7 mouse cellular contexts compared by ENCODE assay signal in genomic region chr1:155205822-155206660, GRCm38 (mm10). TPM values are rescaled to one million over a fixed set of nuclear protein-coding genes. Genes with fewer than 3 reads are reported as not detected.
DNase-seq lines count a peak whose midpoint lies in the region; ATAC-seq lines count a peak whose summit lies in the region.

No protein-coding gene starts in this region.

- 76% methylated on average over 19 of the region's 19 CpGs for WGBS in forebrain, embryonic 12.5 days
- WGBS in heart, embryonic 14.5 days: 40% methylated on average over 19 of the region's 19 CpGs
- WGBS in midbrain, embryonic 15.5 days: 69% methylated on average over 19 of the region's 19 CpGs

- DNase-seq in layer of hippocampus, adult 11-12 months (ENCODE audit: low spot score): peak; percentile 6
- no peak for DNase-seq in layer of hippocampus, postnatal 25 days (ENCODE audit: extremely low spot score in 1 of 2, low spot score in 1 of 2)
- DNase-seq in spleen, adult 12 weeks (ENCODE audit: low spot score): no peak

- H3K9me3 ChIP-seq in forebrain, embryonic 12.5 days: no peaks in the 10 kb centered on the region
- no peaks in the 10 kb centered on the region for H3K9me3 ChIP-seq in heart, embryonic 14.5 days (ENCODE audit: control insufficient read depth, low read length)
- H3K9me3 ChIP-seq in midbrain, embryonic 15.5 days: no peaks in the 10 kb centered on the region

- no peak for ATAC-seq in forebrain, embryonic 12.5 days (ENCODE audit: low FRiP score)
- peak; percentile 51 for ATAC-seq in heart, embryonic 14.5 days (ENCODE audit: insufficient number of reproducible peaks, insufficient read depth, low FRiP score, low read depth)
- ATAC-seq in midbrain, embryonic 15.5 days (replicated peaks): 0 out of 2 replicates have a peak, but pooled peaks have one; percentile 2
- no peak for ATAC-seq in megakaryocyte-erythroid progenitor cell, adult 5-6 weeks (replicated peaks; ENCODE audit: low FRiP score, low TSS enrichment, poor library complexity, severe bottlenecking)

- peaks cover 67% of the 10 kb centered on the region for H3K4me1 ChIP-seq in forebrain, embryonic 12.5 days
- H3K4me1 ChIP-seq in heart, embryonic 14.5 days (ENCODE audit: control insufficient read depth in 2 of 2, insufficient read depth in 2 of 2, low read length in 2 of 2): peaks cover 32 to 48% of the 10 kb centered on the region in 2 experiments
- H3K4me1 ChIP-seq in midbrain, embryonic 15.5 days: peaks cover 59% of the 10 kb centered on the region

- H3K27me3 ChIP-seq in forebrain, embryonic 12.5 days: no peaks in the 10 kb centered on the region
- H3K27me3 ChIP-seq in heart, embryonic 14.5 days (ENCODE audit: control insufficient read depth, insufficient read depth, low read length): no peaks in the 10 kb centered on the region
- no peaks in the 10 kb centered on the region for H3K27me3 ChIP-seq in midbrain, embryonic 15.5 days (replicated peaks)

- H3K36me3 ChIP-seq in forebrain, embryonic 12.5 days (replicated peaks): peaks cover 35% of the 10 kb centered on the region
- H3K36me3 ChIP-seq in heart, embryonic 14.5 days (ENCODE audit: control insufficient read depth, insufficient read depth, low read length): peaks cover 41% of the 10 kb centered on the region
- no peaks in the 10 kb centered on the region; the same call in 1 of the 2 replicates for H3K36me3 ChIP-seq in midbrain, embryonic 15.5 days (replicated peaks)

- peak overlapping the region; percentile 80 for H3K27ac ChIP-seq in forebrain, embryonic 12.5 days
- peak overlapping the region; percentile 69 to 72 for H3K27ac ChIP-seq in heart, embryonic 14.5 days (replicated peaks in 1 of 2; ENCODE audit: control insufficient read depth in 1 of 2, insufficient read depth in 1 of 2, low read depth in 2 of 2, low read length in 2 of 2)
- 0 out of 2 replicates have a peak overlapping the region, but pooled peaks have one; percentile 2 for H3K27ac ChIP-seq in midbrain, embryonic 15.5 days

- H3K4me3 ChIP-seq in forebrain, embryonic 12.5 days (replicated peaks): no peak overlapping the region
- H3K4me3 ChIP-seq in heart, embryonic 14.5 days (ENCODE audit: control insufficient read depth in 1 of 2, insufficient read depth in 1 of 2, low read depth in 1 of 2, low read length in 2 of 2): no peak overlapping the region
- H3K4me3 ChIP-seq in midbrain, embryonic 15.5 days: no peak overlapping the region

- H3K9ac ChIP-seq in forebrain, embryonic 12.5 days: 0 out of 2 replicates have a peak overlapping the region, but pooled peaks have one; percentile 26
- H3K9ac ChIP-seq in heart, embryonic 14.5 days (ENCODE audit: low read length): peak overlapping the region; percentile 51; the same call in 1 of the 2 replicates
- no peak overlapping the region for H3K9ac ChIP-seq in midbrain, embryonic 15.5 days

- H3K4me2 ChIP-seq in forebrain, embryonic 12.5 days: no peak overlapping the region
- peak overlapping the region; percentile 35 for H3K4me2 ChIP-seq in heart, embryonic 14.5 days (ENCODE audit: low read length)
- no peak overlapping the region for H3K4me2 ChIP-seq in midbrain, embryonic 15.5 days

RNA-seq across cellular contexts. Expression of gene BC034090, which starts 38.2 kb away (rescaled TPM):
- total RNA-seq in layer of hippocampus, postnatal 25 days (2021): 10 to 100 TPM in 1 of 2 experiments, 1 to 10 TPM in 1; 8.1 to 11.6 TPM
- polyA plus RNA-seq in forebrain, embryonic 12.5 days (2016; fragmentation: Nextera tagmentation; extraction: Ambion mirVana): 2.9 and 4.5 TPM in 2 replicates
- polyA plus RNA-seq in heart, embryonic 14.5 days (2014; fragmentation: Nextera tagmentation; extraction: Ambion mirVana): 6.9 and 7.2 TPM in 2 replicates
- 4.0 and 4.3 TPM in 2 replicates for polyA plus RNA-seq in midbrain, embryonic 15.5 days (2015; fragmentation: Nextera tagmentation; extraction: Ambion mirVana)
- total RNA-seq in megakaryocyte-erythroid progenitor cell, adult 5-6 weeks (2014; fragmentation: Nextera tagmentation): 1.1 TPM in 1 of 2 replicates, not detected in the other
- not detected in 2 replicates for total RNA-seq in megakaryocyte-erythroid progenitor cell, adult 5-6 weeks (2017)

RNA-seq across cellular contexts. Expression of gene Stx6, which starts 47.5 kb away (rescaled TPM):
- 100 to 1,000 TPM; 118 to 122 TPM for total RNA-seq in layer of hippocampus, postnatal 25 days (2021)
- 113 and 124 TPM in 2 replicates for polyA plus RNA-seq in forebrain, embryonic 12.5 days (2016; fragmentation: Nextera tagmentation; extraction: Ambion mirVana)
- polyA plus RNA-seq in heart, embryonic 14.5 days (2014; fragmentation: Nextera tagmentation; extraction: Ambion mirVana): 54.8 and 56.4 TPM in 2 replicates
- polyA plus RNA-seq in midbrain, embryonic 15.5 days (2015; fragmentation: Nextera tagmentation; extraction: Ambion mirVana): 114 and 118 TPM in 2 replicates
- total RNA-seq in megakaryocyte-erythroid progenitor cell, adult 5-6 weeks (2014; fragmentation: Nextera tagmentation): 12.2 and 24.8 TPM in 2 replicates
- 19.6 and 30.9 TPM in 2 replicates for total RNA-seq in megakaryocyte-erythroid progenitor cell, adult 5-6 weeks (2017)

RNA-seq across cellular contexts. Expression of gene Mr1, which starts 59.4 kb away (rescaled TPM):
- total RNA-seq in layer of hippocampus, postnatal 25 days (2021): 1 to 10 TPM; 2.2 to 3.3 TPM
- polyA plus RNA-seq in forebrain, embryonic 12.5 days (2016; fragmentation: Nextera tagmentation; extraction: Ambion mirVana): 0.85 and 1.3 TPM in 2 replicates
- 7.7 and 8.6 TPM in 2 replicates for polyA plus RNA-seq in heart, embryonic 14.5 days (2014; fragmentation: Nextera tagmentation; extraction: Ambion mirVana)
- polyA plus RNA-seq in midbrain, embryonic 15.5 days (2015; fragmentation: Nextera tagmentation; extraction: Ambion mirVana): 0.71 and 1.2 TPM in 2 replicates
- 6.1 and 7.8 TPM in 2 replicates for total RNA-seq in megakaryocyte-erythroid progenitor cell, adult 5-6 weeks (2014; fragmentation: Nextera tagmentation)
- 6.2 and 7.7 TPM in 2 replicates for total RNA-seq in megakaryocyte-erythroid progenitor cell, adult 5-6 weeks (2017)

Comparison
In these comparisons a context has a peak if more than half of its experiments do, and no peak if none do; other contexts are left out.
1. ATAC-seq: peak in heart, embryonic 14.5 days (single experiment) and midbrain, embryonic 15.5 days (single experiment); none in forebrain, embryonic 12.5 days (single experiment) and megakaryocyte-erythroid progenitor cell, adult 5-6 weeks (single experiment).
2. H3K27ac ChIP-seq: peak in every context shown above with its lines; median percentile 80 in forebrain, embryonic 12.5 days; 70 in heart, embryonic 14.5 days; 2 in midbrain, embryonic 15.5 days.